Mouse (Mus musculus) gastrocnemius, postnatal 25 days (tissue): ENCODE measurements around the gene Kcnt2. TPM values are rescaled to one million over a fixed set of nuclear protein-coding genes. Genes with fewer than 3 reads are reported as not detected.

Experiments used
- DNase-seq: peaks from one replicate; pipeline ENCODE4 v3.0.0; 2022
- total RNA-seq, 2 experiments: library from RNA; stranded (reverse); gene quantifications; 1 replicate in 1 of 2; 2 replicates in 1 of 2; pipeline ENCODE4 v1.2.3; 2021

Kcnt2 gene
- total RNA-seq, 2 experiments from 2014 or later: 0.27 to 0.41 TPM

DNA sequence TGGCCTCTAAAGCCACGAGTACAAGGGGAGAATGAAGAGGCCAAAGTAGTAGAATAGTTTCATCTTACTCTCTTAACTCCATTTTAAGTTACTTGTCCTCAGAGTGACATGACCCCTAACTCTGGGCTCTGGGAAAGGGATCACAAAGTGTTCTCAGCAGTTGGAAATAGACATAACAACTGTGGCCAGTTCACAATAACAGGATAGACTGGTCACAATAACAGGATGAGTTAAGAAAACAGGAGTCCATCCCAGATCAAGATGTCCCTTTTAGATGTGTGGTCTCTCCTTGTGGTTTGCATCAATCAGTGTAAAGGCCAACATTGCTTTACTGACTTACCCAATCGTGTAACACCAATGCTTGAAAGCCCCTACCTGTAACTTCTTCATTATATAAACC is 132.8 kb downstream of the Kcnt2 start:
- no peak for DNase-seq

DNA sequence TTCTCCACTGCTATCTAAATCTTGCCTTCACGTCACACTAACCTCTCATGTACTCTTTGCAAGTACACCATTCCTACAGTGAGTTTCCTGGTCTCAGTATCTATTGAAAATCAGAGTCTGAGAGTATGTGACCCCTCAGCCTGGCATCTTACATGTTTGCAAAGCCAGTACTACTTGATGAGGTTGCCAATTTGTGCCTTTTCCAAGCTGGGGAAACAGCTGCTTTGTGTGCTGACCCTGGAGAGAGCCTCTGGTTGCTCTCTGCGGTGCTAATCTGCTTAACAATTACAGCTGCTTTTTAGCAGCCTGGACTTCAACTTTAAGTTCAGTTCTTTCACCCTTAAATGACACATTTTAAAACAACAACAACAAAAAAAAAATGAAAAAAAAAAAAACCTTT is 133.6 kb downstream of the Kcnt2 start:
- no peak for DNase-seq

DNA sequence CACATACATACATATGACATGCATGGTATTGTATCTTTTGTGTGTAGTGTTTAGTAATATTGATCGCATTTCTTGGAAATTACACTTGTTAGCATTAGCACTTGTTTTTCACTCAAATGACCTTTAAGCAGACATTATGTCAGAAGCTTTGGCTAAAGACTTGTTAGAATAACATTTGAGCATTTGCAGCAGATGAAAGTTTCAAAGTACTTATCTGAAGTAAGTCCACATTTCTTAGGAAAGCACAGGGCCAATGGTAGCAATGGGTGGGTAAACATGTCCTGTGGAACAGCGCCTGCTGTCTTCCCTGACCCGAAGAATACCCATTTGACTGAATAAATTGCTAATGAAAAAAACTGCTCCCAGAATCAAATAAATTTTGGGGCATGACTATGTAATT is 135.1 kb downstream of the Kcnt2 start:
- no peak for DNase-seq

DNA sequence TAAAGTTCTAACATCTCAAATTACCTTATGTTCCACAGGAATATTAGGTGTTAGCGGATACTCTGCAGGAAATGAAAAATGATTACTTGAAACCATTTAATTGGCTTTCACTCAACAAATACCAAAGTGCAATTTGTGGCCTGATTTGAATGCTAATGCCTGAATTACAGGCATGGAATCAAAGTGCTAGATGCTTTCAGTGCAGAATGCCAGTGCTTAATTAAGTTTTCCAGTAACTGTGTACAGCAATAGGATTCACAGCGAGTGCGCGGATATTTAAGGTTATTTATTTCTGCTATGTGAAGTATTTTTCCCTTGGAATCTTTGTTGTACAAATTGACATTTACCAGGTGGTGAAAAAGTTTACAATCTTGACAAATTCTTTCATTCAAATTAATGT is 144.3 kb downstream of the Kcnt2 start:
- DNase-seq: no peak

DNA sequence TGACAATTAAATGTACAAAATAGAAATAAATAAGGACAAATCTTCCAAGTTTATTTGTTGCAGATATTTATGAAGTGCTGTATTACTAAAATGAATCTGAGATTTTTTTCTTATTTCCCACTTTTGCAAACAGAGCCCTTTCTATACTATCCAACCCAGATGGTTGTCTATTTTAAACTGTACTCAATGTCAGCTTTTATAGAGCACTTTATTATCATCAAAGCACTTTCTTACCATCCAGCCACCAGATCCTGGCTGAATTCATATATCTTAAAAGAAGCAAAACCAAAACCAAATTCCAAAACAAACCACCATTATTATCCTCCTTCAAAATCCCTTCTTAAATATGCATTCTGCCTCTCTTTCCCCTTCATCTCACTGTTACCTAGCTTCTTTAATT is 151.8 kb downstream of the Kcnt2 start:
- no peak for DNase-seq

DNA sequence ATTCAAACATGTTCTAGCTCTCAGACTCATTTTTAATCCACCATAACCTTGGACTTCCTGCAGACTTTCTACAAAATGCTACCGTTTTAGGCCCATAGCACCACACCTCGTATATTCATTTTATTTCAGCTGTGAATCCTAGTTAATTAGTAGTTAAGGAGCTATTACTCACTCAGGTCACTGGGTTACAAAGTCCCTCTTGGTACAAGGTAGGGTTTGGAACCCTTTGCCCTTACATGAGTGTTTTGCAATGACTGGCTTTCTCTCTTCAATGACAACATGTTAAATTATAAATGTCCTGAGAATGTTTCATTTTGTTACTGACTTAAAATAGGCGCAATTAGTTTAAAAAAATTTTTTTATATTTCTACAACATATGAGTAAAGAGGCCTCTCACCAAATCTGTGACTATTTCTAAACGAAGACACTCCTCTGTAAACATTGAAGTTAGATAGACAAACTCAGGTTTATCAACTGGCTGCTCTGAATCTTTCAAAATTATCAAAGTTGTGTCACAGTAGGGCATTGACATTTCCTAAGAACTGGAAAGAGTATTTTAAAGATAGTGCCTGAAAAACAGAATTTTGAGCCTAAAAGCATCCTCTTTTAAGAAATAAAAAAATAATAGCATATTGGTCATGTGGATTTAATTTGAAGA is 160.8 kb downstream of the Kcnt2 start:
- DNase-seq: no peak

DNA sequence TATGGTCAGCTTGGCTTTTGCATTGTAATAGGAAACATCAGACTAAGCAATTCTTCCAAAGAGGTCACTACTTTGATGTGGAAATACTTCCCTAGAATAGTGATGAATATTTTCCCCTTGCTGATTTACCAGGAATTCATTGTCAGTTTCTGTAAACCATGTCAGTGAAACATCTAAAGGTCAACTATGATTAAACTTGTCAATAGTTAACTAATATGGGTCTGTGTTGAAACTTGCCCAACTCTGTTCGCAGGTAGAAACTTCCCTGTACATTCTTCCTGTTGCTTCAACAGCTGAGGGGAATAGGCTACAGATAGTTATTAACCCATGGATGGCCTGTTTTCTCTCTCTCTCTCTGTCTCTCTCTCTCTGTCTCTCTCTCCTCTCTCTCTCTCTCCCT is 169.8 kb downstream of the Kcnt2 start:
- no peak for DNase-seq

DNA sequence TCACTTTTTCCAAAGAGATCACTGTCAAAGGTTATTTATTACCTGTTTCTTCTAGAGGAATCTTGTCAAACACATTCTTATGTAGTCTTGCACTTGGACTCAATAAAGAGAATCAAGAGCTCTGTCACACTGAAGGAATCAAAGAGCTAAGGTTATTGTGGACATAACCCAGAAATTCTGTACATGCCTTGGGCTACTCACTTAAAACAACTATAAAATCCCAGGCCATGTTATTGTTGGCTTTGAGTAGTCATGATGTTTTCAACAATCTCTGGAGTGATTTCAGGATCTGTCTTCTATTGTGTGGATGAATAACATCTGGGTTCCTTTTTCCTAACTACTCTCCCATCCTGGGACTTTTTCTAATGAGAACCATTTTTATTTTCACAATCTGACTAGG is 177.0 kb downstream of the Kcnt2 start:
- no peak for DNase-seq

DNA sequence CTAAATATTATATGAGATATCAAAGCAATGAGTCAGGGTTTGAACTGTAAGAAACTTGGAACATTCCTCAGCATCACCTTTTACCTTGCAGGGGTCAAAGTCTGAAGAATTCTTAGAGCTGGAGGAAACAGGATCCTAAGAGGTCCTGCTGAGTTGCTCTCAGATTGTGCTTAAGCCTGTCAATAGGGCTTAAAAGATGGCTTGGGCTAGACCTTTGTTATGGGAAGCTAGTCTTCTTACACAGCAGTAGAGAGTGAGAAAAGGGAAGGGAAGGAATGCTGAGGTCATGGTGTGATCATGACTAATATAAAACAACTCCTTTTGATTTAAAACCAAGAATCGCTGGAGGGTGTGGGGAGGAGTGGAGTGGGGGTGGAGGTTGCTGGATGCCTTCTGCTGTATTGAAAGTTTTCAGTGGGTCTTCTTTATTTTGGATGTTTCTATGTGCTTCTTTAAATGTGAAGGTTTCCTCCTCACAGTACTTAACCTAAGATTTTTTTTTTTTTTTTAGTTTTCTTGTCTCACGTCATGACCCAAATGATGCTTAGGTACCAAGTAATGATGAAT is 183.4 kb downstream of the Kcnt2 start:
- DNase-seq: no peak

DNA sequence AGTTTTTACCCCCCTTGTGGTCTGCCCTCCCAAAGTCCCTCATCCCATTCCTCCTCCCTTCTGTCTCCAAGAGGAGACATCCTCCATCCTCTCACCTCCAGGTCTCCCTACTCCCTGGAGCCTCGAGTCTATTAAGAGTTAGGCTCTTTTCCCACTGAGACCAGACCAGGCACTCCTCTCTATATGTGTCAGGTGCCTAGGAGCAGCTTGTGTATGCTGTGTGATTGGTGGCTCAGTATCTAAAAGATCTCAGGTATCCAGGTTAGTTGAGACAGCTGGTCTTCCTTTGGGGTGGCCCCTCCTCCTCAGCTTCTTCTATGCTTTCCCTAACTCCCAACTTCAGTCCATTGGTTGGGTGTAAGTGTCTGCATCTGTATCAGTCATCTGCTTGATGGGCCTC is 186.1 kb downstream of the Kcnt2 start:
- DNase-seq: no peak

DNA sequence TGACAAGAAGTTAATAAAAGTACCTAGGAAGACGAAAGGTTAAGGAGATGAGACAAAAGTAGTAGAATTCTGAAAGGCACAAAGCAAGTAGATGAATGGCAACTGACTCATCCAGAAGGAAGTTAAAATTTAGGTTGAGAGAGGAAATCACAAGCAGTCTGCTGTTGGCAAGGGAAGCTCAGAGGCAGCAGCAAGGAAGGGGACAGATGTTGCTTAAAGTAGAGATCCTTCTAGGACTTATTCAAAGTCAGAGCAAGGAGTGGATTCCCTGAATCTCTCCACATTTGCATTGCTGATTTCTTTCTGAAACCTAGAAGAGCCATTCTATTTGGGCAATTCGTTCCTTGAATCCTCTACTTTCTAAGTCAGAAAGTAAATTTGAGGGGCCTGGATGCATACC is 188.8 kb downstream of the Kcnt2 start:
- DNase-seq: no peak

DNA sequence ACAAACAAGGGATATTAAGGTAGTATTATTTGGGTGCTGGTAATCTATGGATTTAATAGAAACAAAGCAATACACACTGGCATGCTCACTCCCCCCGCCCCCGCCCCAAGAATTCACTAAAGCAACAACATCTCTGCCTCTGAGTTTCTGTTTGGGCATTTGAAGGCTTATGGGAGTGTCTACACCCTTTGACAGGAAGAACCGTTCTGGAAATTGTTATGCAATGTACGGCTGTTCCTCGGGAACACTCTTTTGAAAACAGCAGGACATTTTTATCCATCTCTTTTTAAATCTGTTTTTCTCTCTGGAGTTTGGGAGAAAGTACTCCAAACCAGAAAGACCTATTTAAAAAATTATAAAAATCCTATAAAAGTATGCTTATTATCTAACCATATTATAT is 192.2 kb downstream of the Kcnt2 start:
- no peak for DNase-seq

DNA sequence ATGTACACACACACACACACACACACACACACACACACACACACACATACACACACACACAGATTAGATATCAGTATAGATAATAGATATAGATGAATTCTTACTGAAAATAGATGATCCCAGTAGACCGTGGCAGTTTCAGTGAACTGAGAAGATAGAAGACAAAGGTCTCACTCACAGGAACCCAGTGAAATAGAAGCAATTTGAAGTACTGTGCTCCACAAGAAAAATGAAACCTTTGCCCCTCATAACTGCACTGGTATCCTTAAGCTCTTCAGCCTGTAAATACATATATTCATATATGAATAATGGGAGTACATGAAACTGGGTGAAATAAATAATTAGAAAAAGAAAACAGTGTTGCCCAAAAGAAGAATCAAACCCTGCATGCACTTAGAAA is 197.9 kb downstream of the Kcnt2 start:
- no peak for DNase-seq

DNA sequence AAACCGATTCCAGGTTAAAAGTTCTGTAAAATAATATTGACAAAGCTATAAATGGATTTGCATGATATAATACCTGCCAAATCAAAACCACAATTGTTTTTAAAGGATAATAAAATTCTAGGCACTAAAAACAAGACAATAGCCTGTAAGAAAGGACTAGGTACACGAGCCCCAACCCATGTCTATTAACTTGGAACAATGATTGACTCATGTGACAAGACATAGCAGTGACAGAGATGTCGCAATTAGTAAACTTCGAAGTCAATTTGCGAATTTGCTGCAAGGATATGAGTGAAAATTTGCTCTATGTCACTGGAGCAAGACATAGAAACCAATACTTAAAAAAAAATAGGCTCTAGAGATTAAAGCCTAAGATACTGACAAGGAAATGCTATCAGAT is 198.4 kb downstream of the Kcnt2 start:
- no peak for DNase-seq

DNA sequence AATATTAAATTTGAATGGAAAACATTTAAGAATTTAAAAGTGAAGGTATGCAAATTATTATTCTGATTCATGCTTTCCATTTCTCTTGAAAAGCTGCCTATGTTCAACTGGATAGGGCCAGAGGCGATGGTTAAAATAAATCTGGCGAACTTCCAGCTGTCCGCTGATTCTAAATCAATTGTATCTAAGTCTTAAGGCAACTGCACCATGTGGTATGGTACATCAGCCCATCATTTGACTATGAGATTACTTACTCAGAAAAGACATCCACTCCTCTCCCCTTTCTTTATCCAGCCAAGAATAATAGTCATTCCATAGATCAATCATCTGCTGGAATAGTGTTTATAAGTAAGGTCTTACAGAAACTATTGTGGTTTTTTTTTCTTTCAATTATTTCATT is 205.5 kb downstream of the Kcnt2 start:
- DNase-seq: no peak

DNA sequence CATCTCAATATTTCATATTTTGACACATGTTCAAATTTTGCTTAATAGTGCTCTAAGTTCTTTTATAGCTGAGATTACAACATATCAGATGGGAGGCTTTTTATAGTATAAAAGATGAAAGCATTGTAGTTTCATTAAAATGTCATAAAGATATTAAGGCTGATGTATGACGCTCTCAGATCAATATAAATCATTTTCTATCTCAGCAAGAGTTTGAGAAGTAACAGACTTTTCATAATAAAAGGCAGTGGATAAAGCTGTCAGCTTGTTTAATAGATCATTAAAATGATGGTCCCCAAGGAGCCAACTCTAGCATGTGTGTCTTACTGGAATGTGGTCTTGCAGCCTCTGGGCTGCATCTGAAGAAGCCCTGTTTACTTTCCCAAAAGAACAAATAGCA is 206.0 kb downstream of the Kcnt2 start:
- no peak for DNase-seq

DNA sequence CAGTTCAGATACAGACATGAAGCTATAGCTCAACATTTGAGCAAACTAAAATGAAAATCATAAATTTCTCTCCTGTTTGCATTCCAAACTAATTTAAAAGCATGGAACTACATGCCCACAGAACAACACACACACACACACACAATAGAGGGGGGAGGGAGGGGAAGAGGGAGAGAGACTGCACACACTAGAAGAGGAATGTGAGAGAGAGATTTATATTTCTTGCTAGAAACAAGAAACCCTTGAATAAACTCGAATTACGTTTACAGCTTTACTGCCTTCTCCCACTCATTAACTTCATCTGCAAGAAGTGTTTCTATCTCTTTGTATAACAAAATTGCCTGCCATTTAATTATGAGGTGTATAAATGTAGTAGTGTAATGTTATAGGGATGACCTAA is 209.9 kb downstream of the Kcnt2 start:
- DNase-seq: no peak

DNA sequence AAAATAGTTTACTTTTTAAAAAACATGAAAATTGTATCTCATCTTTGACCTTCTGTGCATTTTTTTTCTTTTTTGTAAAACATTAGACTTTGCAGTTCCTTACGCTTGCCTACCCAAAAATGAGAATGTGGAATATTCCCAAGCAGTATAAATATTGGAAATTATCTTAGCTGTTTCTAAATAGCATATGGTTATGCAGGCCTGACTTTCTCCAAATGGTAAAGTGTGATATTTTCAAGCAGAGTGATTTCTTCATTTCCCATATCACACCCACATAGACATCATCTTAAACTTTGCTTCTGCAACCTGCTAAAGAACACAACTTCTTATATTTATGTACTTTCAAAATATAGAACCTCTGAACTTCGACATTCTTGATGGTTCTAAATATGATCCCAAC is 210.9 kb downstream of the Kcnt2 start:
- no peak for DNase-seq

DNA sequence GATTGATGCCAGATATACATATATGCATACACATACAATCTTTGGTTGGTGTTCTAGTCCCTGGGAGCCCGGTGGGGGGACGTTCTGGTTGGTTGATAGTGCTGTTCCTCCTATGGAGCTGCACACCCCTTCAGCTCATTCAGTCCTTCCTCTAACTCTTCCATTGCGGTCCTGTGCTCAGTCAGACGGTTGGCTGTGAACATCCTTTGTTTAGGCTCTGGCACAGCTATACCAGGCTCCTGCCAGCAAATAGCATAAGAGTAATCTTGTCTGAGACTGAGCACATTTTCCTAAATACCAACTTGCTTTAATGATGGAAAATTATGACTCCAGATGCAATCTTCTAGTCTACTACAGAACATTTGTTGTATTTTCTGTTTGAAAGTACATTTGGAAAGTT is 222.4 kb downstream of the Kcnt2 start:
- no peak for DNase-seq

DNA sequence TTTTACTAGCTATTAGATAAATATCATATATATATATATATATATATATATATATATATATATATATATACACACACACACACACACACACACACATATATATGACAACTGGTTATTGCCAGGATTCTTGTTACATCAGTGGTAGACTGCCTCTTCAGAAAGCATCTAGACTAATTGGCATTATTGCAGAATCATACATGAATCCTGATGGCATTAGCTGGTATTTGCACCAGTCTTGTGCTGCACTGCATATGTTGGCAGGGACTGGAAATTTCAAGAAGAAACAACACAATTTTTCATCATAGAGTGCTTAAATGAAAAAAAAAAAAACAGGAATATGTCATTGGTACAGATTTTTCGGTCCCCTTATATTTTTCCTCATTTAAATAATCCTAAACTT is 223.6 kb downstream of the Kcnt2 start:
- DNase-seq: no peak

DNA sequence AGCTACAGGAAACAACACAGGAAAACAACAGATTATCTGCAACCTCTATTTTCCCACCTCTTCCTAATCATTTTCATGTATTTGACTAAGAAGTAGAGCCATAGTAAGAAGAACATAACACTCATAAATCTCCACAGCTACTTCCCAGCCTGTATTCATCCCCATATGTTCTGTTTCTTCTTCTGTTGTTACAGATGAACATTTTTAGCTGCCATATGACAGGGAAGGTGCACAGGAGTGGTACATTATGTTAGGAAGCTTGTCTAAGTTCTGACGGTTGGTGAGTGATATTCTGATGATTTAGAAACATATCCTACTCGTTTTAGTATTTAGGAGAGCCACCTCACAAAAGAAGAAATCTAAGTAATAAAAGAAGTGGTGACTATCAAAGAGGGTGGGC is 231.0 kb downstream of the Kcnt2 start:
- DNase-seq: no peak

DNA sequence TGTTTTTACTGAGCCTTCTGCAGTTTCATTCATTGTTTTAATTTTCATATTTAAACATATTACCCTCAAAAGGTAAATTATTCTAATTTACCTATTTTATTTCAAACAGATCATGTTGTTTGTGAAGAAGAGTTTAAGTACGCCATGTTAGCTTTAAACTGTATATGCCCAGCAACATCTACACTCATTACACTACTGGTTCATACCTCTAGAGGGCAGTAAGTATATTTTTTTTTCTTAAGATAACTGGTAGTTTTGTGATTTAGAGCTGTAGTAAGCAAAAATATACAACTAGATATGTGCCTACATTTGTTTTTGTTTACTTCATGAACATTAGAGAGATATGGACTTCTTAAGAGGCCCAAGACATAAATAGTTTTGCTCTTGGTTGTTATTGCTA is 238.1 kb downstream of the Kcnt2 start:
- DNase-seq: no peak

DNA sequence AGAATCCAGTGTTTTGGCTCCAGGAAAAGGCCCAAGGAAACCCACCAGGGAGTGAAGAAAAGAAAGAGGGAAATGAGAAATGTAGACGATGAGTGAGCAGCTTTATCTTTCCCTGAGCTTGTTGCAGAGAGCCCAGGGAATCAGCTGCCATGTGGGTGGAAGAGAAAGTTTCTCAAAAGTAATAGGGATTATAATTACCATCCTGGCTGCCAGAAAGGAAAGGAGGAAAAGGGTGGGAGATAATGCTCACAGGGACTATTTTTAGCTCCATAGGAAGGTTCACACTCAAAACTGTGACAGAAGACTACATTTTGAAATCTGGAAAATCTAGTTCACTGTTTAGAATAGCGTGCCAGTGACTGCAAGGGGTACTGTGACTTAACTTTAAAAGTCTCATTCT is 243.9 kb downstream of the Kcnt2 start:
- no peak for DNase-seq

DNA sequence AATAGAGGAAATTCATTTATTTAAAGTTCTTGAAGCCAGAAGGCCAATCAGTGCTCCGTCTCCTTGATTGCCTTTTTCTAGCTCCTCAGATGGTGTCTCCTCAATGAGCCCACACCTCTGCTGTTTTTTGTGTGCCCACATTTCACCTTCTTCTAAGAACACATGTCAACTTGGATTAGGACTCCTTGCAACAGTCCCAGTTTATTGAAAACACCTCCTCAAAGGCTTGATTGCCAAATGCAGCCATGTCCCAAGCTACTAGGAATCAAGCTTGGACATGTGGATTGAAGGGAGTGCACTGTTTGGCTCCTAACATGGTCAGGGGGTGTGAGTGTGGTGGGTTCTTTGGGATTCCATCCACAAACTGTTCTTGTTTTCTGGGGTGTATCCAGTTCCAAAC is 245.4 kb downstream of the Kcnt2 start:
- DNase-seq: no peak

DNA sequence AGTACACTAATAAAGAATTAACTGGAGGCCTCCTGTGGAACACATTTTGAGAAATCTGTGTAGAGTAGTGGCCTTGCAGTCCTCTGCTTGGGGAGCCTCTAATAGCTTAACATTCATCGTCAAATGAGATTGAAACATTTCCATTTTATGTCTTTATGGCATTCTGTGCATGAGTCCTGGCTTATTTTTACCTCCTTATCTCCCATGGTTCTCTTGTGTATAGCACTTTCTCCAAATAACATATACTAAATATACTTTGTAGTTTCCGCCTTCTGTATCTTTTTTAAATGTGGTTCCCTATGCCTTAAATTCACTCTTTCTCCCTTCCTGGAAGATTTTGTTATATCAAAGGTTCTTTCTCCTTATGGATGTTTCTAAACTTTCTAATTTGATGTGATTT is 246.3 kb downstream of the Kcnt2 start:
- DNase-seq: no peak
